Mouse (Mus musculus) Muller cell, postnatal 12 days (primary cell): ENCODE measurements around the gene Tra2a.
"Not testable (repeated sequence)": the region's sequence is repeated elsewhere in the genome, so short reads cannot be mapped to it uniquely, and the experiment has no call there.

ENCODE experiments used
- DNase-seq: peaks from one replicate; pipeline ENCODE4 v3.0.0-alpha.2; 2015; ENCODE audit errors: inconsistent ontology term

The Tra2a gene

DNA sequence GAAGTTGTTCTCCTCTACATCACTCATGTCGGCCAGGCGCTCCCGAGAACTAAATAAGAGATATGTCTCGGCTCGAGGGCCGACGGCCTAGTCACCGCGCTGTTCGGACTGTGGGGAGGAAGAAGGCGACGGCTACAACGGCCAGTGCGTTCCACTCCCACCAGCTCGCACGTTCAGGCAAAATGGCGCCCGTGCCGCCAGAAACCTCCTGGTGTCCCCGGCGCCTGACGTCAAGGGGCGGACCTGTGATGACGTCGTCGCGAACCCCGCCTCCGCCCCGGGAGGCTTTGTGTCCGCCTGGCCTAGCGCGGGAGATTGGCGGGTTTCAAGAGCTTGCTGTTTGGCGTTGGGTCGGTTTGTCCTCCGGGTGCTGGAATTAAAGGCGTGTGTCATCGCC, at the start of gene Tra2a:
Gene Tra2a (minus strand): TSS at position 187 of the 397 bp plus-strand sequence.
- peak; percentile 98 for DNase-seq

DNA sequence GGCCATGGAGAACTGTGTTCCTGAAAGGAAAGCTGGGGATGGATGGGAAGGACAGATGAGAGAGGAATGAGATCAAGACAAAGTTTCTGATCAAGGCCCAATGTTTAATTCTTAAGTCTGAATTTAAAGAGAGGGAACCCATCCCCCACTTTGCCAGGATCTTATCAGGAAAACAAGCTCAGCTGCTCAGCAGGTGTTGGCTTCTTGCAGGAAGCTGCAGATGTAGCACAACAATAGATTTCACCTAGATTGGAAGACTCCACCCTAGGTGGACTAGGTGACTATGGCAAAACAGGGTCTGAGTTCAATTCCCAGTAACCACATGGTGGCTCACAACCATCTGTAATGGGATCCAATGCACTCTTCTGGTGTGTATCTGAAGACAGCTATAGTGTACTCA, 34.5 kb upstream of the Tra2a start:
- no peak for DNase-seq

DNA sequence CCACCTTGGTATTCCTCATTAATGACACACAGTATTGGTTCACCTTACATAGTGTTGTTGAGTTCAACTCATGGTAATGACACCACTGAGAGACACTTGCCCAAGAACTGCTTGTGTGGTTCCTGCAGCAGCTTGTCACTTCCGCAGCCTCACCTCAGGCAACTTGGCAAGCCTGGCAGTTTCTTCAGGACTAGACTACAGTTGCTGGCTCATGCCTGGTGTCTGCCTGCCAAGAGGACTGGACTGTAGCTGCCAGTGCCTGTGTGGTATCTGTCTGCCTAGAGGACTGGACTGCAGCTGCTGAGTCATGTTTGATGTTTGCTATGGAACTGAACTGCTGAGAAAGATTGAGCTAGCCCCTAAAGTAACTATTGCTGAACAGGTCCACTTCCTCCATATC, 18.3 kb upstream of the Tra2a start:
- DNase-seq: peak; percentile 86

DNA sequence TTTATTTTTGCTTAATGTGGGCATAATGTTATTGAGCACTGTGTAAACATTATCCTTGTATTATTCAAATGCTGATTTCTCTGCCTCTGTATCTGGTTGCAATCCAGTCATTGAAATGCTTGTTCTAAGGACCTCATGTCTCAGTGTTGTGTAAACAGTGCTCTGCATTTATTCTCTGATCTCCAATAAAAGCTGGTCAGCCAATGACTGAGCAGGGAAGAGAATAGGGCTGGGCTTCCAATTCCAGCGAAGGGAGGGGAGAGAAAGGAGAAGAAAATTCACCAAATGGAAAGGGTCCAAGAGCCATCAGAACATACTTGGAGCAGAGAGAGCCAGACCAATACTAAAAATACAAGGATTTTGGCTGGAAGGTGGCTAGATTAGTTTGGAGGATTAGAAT, 17.1 kb upstream of the Tra2a start:
- DNase-seq: no peak

DNA sequence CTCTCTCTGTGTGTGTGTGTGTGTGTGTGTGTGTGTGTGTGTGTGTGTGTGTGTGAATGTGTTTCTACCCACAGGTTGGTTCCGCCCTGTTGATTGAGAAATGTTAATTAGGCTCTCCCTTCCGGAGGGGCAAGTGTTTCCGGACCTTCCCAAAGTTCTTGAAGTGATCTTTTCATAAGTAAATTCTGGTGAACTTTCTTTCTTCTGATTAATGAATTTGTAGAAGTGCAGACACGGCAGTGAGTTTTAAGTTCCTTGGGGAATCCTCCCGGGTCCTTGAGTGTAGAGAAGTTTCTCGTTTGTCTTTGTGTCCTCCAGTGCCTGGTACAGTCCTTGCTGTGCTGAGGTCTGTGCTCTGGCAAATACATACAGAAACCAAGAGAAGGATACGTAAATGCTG, 11.5 kb upstream of the Tra2a start:
- DNase-seq: no peak

DNA sequence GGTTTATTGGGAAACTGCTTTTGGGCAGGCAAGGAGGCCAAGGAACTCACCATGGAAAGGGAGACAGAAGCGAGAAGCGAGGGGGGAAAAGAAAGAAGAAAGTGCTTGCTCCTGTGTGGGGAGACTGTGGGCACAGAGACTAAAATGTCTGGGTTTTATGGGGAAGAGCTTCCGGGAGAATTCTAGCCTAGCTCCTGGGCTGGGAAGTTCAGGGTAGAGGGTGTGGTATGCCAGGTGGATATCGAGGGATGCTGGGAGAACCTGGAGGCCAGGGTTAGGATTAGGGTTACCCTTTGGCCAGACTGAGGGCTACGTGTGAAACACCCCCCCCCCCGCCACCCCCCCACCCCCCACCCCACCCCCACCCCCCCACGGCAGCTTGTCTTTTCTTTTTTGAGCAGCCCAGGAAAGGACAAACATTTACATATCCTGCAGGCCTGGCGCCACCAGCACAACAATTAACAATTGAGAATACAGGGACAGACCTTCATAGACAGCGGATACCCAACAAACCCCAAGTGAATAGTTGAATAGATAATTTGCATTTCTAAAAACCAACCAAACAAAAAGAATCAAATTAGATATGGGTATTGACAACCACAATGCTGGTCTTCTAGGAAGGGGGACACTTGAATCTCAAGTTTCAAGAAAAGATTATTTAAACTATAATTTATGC, 10.7 kb upstream of the Tra2a start:
- DNase-seq: no peak

DNA sequence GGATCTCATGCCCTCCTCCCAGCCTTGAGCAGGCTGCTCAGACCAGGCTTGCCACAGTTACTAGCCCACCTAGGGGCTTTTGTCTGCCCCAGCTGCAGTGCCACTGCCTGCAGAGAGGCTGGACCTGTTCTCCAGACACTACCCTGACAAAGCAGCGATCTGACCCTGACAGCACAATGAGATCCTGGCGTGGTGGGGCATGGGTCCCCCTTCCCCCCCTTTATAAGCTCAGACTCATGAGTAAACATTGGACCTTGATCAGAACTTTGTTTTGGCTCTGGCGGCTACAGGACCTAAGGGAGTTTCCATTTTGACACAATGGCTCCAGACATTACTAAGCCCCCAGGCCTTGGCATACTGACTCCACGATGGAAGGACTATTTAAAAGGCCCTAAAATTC, 10.1 kb upstream of the Tra2a start:
- DNase-seq: peak; percentile 24

DNA sequence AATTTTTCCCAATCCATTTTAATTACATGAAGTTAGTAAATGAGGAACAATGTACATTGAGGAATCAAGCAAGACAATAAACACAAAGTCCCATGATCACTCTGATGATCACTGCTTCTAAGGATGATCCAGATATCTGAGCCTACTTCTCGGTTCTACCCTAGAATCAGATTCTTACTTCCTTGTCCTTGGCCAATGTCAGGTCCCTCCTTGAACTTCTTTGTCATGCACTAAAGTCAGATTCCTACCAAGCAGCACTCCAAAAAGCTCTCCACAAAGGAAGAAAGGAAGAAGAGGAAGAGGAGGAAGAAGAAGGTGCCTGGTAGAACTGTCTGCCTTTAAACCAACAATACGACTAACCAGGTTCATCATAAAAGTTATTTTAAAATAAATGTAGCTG, 9.0 kb upstream of the Tra2a start:
- no peak for DNase-seq

DNA sequence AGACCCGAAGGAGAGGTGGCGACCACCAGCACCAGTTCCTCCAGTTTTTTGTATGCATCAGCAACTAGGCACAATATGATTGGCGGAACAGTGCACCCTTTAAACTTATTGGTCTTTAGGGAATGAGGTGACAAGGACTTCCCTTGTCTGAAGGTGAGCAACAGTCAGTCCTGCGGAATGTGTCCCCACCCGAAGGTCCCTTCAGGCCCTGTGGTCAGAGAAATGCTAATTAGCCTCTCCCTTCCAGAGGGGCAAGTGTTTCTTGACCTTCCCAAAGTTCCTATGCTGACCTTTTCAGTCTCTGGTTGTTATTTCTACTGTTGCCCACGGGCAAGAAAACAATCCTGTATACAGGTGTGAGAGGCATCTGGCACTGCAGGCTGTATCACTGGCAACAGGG, 8.0 kb upstream of the Tra2a start:
- no peak for DNase-seq

DNA sequence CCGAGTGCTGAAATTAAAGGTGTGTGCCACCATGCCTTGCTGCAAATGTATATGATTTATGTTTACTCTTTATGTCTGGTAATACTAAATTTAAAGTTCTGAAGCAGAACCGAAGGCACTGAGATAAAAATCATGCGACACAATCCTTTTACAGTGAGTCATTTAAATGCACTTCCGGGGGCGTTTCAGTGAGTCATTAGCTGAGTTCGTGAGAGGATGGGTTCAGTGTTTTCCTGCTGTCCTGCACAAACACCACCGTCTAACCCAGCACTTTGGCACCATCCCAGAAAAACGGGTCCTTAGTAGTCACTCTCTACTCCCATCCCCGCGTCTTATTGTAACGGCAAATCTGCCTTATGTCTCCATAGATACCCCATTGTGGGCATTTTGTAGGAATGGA, 6.1 kb upstream of the Tra2a start:
- DNase-seq: peak; percentile 74

DNA sequence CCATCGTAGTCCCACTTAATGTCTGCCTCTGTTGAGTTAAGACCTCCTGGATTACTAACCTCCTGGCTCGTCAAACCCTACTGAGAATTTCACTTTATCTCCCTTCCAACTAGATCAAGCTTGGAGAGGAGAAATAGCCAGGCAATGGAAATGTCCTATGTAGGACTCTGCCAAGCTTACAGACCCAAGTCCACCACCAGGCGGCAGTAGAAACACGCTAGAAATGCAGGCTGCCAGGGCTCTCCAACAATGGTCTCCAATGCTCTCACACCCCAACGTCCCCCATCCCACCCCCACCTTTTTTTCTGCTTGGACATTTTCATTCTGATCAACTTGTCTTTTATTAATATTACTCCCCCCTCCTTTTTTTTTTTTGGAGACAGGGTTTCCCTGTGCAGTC, 5.4 kb upstream of the Tra2a start:
- peak; percentile 54 for DNase-seq

DNA sequence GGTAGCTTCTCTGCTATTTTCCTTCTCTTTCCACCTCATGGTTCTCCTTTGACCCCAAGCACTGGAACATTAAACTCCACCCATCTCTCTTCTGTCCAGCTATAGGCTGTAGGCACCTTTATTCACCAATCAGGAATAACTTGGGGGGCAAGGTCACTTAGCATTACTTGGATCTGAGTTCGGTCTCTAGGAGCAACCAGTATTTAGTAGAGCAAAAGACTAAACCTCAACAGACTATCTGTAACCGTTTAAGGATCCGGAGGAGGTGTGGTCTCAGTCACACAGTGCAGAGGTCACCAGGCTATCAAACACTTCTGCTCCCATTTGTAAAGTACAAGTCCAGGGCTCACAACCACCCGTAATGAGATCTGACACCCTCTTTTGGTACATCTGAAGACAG, 3.9 kb upstream of the Tra2a start:
- DNase-seq: no peak

DNA sequence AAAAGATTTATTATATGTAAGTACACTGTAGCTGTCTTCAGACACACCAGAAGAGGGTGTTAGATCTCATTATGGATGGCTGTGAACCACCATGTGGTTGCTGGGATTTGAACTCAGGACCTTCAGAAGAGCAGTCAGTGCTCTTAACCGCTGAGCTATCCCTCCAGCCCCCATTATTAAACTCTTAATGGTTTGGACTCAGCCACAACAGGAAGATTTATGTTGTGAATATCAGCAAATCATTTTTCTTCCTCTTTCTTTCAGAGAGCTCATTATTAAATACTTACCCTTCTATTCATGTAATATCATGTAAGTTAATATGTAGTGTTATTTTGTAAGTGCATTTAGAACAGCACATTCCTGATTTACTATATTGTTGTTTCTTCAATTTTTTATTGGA, 1.4 kb upstream of the Tra2a start:
- DNase-seq: not testable (repeated sequence)

DNA sequence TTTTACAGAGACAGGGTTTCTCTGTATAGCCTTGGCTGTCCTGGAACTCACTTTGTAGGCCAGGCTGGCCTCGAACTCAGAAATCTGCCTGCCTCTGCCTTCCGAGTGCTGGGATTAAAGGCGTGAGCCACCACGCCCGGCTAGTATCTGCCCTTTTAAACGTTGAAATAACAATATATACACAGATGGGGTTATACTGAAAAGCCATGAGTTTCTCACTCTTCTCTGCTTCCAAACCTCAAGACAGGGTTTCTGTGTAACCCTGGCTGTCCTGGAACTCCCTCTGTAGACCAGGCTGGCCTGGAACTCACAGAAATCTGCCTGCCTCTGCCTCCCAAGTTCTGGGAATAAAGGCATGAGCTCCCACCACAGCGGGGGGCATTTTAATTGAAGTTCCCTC, 613 bp upstream of the Tra2a start:
- DNase-seq: not testable (repeated sequence)

DNA sequence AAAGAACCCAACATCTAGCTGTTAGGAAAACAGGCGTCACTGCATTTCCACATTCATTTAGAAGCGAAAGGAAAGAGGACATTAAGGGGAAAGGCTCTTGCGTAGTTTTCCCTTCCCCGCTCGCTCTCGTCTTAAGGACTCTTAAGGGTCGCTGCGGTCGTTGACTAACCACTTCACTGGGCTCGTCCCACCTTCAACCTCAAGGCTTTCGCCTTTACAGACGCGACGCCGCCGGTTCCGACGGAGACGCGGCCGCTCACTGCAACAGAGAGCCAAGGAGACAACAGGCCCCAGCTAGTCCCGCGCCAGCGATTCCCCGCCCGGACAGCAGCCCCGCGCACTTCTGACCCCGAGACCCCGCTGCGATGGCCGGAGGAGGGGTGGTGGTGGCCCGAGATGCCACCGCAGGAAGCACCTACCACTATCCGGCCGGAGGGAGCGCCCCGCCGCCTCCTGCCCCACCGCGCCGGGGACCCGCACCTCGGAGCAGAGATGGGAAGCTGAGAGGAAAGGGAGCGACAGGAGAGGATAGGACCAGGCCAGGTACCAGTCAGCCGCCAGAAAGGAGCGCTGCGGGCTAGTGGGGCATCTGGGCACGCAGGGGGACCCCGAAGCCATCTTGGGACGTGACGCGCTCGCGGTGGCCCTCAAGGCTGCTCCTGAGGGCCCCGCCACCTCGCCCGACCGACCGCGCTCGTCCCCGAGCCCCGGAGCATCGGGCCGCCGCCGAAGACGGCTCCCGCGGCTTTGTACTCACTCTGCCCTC, 569 bp downstream of the Tra2a start:
- DNase-seq: peak; percentile 65

DNA sequence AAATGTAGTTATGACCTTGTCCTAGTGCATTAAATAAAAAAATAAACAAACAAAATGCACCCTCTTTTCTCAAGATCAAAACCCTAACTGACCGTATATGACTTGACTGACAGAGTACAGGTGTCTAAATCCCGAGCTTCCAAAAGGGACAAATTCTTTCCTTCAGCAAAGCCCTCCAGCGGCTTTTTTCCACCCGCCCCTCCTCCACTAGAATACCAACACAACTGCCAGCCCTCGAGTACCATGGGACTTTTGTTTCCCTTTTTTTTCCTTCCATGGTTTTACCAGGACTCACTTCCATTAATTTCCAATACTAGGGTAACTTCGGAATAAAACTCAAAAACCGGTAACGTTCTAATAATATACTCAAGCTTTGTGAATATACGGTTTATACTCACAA, 1.4 kb downstream of the Tra2a start:
- peak; percentile 29 for DNase-seq

DNA sequence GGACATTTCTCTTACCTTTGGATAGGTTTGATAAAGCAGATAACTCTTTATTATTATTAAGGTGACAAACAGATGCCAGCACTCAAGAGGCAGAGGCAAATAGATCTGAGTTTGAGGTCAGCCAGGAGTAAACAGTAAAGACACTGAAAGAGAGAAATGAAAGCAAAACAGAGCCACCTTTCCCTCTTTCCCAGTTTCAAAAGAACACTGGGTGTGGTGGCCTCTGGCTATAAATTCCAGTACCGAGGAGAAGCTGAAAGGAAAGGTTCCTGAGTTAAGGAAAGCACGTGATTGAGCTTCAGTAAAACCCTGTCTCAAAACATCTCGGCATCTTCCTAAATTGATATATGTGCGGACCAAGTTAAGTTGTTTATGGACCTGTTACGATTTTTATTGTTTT, 4.1 kb downstream of the Tra2a start:
- DNase-seq: no peak

DNA sequence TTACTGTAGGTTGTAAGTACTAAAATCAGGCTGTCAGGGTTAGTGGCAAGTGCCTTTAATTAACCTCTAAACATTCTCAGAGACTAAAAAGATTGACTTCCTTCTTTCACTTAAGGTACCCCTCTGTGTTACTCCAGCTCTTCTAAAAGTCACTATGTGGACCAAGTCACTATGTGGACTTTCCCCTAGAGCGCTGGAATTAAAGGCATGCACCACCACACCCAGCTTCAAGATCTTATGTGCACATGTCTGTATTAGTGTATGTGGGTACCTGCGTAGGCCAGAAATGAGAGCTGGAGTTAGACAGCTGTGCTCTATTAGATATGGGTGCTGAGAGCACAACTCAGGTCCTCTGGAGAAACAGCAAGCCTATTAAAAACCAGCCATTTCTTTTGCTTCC, 6.0 kb downstream of the Tra2a start:
- no peak for DNase-seq

DNA sequence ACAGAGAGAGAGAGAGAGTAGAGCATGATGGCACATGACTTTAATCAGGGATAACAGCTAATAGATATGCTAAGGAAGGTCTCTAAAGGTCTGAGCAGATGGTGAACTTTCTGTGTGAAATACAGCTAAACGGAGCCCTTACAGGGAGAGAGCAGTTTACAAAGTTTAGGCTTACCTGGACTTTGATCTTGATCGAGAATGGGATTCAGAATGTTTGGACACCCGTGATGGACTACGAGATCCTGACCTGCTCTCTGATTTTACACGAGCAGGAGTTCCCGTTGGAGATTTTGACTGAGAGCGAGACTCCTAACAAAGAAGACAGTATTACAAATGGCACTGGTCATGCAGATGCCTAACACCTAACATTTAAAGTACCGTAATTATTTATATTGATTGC, 11.6 kb downstream of the Tra2a start:
- DNase-seq: no peak

DNA sequence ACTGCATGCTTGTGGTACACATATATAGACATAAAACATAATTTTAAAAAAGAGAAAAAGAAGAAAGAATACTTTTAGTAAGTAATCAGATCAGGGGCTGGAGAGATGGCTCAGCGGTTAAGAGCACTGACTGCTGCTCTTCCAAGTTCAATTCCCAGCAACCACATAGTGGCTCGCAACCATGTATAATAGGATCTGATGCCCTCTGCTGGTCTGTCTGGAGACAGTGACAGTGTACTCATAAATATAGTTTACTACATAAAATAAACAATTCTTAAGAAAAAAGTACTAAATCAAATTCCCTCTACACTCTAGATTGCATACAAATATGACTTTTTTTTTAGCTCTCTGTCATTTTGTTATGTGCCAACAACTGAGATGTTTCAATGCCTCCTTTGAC, 12.6 kb downstream of the Tra2a start:
- no peak for DNase-seq

DNA sequence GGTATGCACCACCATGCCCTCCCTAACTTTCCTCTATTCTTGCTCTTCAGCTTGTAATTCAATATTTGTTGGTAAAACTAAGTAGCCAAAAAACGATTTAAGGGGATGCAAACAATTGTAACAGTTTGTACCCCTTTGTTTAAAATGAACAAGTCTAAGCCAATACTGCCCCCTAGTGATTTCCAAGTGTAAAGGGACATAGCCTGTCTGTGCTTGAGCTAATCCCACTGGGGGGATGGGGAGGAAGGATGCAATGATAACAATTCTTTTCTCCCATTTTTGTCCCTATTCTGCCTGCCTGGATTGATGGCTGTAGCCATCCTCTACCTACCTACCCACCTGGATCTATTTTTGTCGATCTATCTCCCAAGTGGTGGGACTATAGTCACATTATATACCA, 16.6 kb downstream of the Tra2a start:
- DNase-seq: peak; percentile 22

DNA sequence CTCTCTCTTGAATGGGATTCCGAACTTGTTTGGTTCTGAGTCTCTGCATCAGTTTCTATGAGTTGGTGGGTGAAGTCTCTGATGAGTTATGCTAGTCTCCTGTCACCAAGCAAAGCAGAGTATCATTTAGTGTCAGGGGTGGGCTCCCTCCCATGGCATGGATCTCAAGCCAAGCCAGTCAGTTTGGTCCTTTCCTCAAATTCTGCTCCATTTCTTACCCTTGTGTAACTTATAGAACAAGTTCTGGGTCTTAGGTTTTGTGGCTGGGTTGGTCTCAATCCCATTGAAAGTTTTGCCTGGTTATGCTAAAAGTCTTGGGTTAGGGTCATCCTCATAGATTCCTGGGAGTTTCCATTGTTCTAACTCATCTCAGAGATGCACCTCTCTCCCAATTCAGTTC, 21.5 kb downstream of the Tra2a start:
- no peak for DNase-seq

DNA sequence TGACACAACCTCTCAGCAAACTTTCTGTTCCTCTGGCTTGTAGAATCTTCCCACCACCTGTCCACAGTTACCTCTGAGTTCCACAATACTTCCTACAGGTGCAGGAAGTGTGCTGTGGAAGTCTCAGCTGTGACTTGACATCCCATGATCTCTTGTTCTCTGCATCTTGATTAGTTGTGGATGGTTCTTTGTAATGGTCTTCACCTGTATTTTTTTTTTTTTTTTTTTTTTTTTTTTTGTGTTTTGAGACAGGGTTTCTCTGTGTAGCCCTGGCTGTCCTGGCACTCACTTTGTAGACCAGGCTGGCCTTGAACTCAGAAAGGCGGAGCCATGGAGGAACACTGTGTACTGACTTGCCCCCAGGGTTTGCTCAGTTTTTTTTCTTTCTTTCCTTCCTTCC, 22.3 kb downstream of the Tra2a start:
- DNase-seq: no peak

DNA sequence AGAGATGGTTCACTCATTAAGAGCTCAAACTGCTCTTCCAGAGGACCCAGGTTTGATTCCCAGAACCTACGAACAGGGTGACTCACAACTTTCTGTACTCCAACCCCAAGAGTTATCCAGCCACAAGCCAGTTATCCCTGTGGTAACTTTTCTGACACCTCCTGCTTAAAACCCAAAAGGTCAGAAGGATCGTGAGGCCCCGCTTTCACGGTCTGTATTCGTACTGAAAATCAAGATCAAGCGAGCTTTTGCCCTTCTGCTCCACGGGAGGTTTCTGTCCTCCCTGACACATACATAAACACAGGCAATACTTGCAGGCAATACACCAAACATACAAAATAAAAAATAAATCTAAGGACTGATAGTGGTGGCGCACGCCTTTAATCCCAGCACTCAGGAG, 27.5 kb downstream of the Tra2a start:
- peak; percentile 95 for DNase-seq
